Mouse (Mus musculus) brain, embryonic 14.5 days (tissue): Measurements from ENCODE around the gene Dhx58. TPM values are rescaled to one million over a fixed set of nuclear protein-coding genes. Genes with fewer than 3 reads are reported as not detected.

Experiments
- DNase-seq: peaks from one replicate; pipeline ENCODE4 v3.0.0-alpha.2; 2011; ENCODE audit warnings: low read depth
- CTCF ChIP-seq: fragments of 200-500 bp; IDR thresholded peaks from 2 replicates; pipeline ENCODE4 v1.5.1; 2012; ENCODE audit warnings: inconsistent platforms, mild to moderate bottlenecking, moderate library complexity, borderline replicate concordance; ENCODE audit not compliant: insufficient read depth, insufficient read length; ENCODE audit errors: extremely low read depth
- POLR2A ChIP-seq: fragments of 200-500 bp; IDR thresholded peaks from 2 replicates; pipeline ENCODE4 v1.6.1; 2012; ENCODE audit warnings: mild to moderate bottlenecking, inconsistent platforms, borderline replicate concordance; ENCODE audit not compliant: poor library complexity, insufficient read depth, insufficient read length, severe bottlenecking; ENCODE audit errors: extremely low read depth
- polyA plus RNA-seq: library from polyadenylated mRNA; depleted of rRNA; stranded (reverse); fragments of >200 nt; gene quantifications from 2 replicates; pipeline ENCODE4 v1.2.3, GENCODE M21; 2012

Dhx58 gene
- polyA plus RNA-seq, 1 experiment = 2.6 TPM

DNA sequence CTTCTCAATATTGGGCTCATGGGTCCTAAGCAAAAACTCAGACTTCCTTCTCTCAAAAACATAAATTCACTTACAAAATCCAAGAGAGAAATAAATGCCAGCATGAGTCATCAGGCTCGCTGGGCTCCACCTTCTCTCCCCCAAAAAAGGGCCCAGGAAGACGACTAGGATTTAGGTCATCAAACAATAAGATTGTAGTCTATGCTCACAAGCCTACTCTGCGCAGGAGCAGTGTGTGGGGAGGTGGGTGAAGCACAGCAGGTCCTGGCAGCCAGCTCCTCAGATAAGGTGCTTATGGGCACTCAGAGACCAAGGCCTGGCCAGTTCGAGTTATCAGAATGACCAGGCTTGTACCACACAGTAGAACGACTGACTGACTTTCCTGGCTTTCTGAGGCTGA is 16.3 kb upstream of the Dhx58 start:
- DNase-seq = no peak
- TF ChIP-seq CTCF (no peak), POLR2A (no peak)

DNA sequence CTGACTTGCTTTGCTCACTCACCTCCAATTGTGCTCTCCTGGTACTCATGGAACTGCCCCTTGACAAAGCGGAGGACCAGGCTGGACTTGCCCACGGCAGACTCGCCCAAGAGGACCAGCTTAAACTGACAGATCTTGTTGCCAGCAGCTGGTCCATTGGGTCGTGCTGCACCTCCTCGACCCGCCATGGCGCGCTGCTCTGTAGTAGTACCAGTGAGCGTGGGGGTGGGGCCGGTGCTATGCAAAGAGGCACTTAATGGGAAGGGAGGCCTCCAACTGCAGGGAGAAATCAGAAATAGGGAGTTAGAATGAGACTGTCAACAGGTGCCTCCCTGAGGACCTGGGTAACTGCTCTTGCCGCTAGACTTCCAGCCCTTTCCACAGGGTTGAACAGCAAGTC is 15.8 kb upstream of the Dhx58 start:
- TF ChIP-seq CTCF (no peak), POLR2A (no peak)
- no peak for DNase-seq

DNA sequence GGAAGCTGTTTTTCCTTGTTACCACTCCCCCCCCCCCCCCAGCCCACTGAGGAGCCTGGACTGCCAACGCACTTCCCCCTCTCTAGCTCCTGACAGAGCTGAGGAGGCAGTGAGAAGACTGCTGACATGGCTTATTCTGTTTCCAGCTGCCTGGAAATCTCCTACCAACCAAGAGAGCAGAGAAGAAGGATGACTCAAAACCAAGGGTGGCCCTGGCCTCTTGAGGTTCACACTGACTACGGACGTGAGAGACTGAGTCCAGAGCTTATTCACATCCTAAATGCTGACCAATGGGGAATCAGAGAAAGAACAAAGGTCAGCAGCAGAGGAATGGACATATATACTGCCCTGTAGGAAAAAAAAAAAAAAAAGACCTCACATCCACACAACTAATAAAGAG is 15.2 kb upstream of the Dhx58 start:
- DNase-seq = no peak
- no peak for TF ChIP-seq POLR2A
- TF ChIP-seq CTCF = no peak

DNA sequence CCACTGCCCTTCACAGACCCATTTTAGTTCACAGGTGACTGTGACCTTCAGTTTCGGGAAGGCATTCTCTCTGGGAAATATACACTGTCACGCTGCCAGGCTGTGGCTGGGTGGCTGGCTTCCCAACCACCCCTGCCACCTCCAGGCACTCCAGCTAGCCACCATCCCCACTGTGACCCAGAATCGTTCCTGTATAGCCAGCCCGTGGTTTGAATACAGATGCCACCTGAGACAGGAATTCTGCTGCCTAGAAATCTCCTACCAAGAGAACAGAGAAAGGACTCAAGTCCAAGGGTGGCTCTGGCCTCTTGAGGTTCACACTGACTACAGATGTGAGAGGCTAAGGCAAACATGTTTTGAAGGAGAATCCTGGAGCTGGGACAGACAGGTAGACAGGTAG is 14.8 kb upstream of the Dhx58 start:
- no peak for DNase-seq
- TF ChIP-seq POLR2A = no peak
- TF ChIP-seq CTCF = no peak

DNA sequence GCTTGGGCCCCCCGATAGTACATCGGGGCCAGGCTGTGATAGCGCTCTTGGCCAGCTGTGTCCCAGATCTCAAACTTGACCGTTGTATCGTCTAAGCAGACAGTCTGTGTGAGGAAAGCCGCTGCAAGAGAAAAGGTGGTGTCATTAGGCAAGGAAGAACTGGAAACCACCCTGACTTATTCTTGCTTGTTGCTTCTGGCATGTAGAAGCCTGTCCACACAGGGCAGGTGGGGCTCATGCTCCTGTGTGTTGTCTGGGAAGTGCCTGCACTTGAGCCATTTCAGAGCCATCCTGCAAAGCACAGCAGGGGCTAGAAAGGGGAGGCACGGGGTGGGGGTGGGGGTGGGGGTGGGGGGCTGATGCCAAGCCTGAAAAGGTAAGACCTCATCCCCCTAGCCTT is 14.4 kb upstream of the Dhx58 start:
- DNase-seq = no peak
- TF ChIP-seq POLR2A = no peak
- TF ChIP-seq CTCF = no peak

DNA sequence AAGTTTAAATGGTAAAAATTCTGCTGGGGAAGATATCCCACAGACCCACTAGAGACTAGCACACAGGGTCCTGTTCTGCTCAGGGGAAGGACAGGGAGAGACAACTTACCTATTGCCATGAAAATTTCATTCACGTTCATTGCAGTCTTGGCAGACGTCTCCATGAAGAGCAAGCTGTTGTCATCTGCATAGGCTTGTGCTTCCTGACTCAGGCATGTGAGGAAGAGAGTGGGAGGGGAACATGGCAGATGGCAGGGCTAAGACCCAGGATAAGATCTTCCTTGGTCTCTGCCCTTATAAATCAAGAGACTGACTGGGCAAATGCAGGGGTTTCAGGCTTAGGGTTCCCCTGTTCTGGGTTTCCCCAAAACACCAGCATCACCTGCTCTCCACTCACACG is 12.6 kb upstream of the Dhx58 start:
- TF ChIP-seq POLR2A (no peak), CTCF (no peak)
- DNase-seq = no peak

DNA sequence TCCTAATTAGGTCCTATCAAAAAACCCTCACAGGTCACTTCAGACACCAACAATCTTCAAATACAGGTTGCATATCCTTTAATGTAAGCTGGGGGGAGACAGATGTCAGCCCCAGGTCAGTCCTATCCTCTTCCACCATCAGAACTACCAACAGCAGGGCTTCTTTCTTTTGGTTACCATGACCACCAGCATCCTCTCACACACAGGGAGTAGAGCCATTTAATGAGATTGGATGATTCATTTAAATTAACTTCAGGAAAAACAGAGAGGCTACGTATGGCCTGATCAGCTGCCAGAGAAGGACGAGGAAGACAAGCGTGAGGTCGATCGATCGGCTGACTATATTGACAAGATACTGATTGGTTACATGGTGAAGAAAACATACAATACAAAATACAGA is 10.9 kb upstream of the Dhx58 start:
- TF ChIP-seq CTCF (no peak), POLR2A (no peak)
- no peak for DNase-seq

DNA sequence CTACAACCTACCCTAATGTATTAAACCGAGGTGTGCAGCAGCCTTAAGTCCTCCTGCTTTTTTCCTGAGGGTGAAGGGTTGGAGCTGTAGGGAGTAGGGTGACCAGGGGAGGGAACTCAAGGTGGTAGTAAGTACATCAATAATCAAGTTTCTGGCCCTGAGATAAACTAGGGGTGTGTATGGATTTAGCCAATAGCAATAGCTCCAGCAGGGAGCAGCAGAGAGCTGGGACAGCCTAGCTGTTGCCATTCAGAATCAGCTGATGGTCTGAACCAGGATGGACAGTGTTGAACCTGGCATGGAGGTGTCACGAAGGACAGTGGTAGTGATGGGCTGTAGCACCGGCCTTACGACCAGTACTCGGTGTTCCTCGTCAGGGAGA is 10.5 kb upstream of the Dhx58 start:
- TF ChIP-seq POLR2A (no peak), CTCF (peak; percentile 83)
- DNase-seq = peak; percentile 78

DNA sequence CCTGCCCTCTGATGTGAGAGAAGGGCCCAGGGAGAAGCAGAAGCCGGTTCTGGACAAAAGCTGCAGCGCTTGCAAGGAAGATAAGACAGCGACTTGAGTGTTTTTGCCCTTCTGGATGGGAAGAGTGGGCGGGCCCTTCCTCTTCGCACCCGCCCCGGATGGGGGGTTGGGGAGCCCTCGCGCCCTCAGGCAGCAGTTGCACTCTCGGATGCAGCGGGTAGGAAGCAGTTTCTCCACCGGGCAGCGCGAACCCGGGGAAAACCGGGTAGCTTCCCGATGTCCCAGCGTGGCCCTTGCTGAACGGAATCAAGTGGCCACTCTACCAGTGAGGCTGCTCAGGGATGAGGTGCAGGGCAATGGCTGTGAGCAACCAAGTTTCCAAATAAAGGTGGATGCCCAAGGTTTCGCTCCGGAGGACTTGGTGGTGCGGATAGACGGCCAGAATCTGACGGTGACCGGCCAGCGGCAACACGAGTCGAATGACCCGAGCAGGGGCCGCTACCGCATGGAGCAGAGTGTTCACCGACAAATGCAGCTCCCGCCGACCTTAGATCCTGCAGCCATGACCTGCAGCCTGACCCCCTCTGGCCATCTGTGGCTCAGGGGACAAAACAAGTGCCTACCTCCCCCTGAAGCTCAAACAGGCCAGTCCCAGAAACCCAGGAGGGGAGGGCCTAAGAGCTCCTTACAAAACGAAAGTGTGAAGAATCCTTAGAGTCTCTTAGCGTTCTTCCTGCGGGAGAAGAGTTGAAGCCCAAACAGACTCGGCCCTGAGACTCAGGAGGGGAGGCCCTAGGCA is 9.9 kb upstream of the Dhx58 start, which contains the start of gene Hspb9:
Gene Hspb9 (plus strand): TSS at position 116 of the 799 bp plus-strand sequence.
- TF ChIP-seq POLR2A = no peak
- no peak for TF ChIP-seq CTCF
- peak; percentile 50 for DNase-seq

DNA sequence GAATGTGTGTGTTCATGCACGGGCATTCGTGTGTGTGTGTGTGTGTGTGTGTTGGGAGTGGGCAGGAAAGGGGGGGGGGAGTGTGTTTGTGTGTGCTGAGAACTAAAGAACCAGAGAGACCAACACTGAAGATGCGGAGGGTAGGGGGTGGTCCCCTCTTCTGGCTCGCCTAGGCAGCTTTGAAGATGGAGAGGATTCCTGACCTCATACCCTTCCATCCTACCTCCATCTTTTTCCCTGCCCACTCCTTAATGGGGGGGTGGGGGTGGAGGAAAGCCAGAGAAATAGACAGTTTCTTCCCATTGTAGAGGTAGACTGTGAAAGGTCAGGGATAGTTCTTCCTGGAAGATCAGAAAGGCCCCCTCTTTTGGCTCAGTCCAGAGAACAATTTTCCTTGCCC is 9.1 kb upstream of the Dhx58 start:
- TF ChIP-seq CTCF (no peak), POLR2A (no peak)
- DNase-seq = no peak

DNA sequence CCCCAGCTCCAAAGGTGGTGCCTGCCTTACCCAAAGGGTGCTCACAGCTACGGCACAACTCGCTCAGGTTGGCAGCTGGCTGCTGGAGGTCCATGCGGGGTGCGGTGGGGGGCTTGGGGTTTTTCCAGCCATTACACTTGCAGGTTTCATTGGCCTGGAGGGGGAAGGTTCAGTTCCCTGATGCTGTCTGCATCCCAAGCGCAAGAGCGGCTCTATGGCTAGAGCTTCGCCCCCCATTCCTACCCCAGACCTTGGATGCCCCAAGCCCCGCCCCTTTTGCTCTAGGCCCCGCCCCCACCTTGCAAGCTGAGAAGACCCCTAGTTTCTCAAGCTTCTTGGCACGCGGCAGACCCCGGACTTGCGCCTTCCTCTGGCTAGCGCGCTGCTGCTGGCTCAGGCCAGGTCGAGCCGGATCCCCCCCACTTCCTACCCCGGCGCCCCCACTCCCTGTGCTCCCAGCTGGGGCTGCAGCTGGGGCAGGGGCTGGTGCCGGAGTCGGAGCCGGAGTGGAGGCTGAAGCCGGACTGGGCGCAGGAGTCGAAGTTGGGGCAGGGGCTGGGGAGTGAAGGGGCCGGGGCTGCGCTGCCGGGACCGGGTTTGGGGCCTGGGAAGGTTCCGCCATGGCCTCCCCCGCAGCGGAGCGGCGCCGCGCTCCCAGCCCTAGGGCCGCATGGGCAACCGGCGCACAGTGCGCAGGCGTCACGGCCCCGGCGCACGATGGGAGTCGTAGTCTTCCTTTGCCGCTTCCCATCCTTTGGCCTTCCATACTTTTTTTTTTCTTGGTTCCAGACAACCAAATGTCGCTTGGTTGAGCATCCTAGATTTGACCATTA is 7.9 kb upstream of the Dhx58 start, which contains the start of gene Kat2a:
Gene Kat2a (minus strand): TSS at position 683 of the 833 bp plus-strand sequence.
- peak; percentile 93 for DNase-seq
- TF ChIP-seq POLR2A (peak; percentile 97), CTCF (no peak)

DNA sequence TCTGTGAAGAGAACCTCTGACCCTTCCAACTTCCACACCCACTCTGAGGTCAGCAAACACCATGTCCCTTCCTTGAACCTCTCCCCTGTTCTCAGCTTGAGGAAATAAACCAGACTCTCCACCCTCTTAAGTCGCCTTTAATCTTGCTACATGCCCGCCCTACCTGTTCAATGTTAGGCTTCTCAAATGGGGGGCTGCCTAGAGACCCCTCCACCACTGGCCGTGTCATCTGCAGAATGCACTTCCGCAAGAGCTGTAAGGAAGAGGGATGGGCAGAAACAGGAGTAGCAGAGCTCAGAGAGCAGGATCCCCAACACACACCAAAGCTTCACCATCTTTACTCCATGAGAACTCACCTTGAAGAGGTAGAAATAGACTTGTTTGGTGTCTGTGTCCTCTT is 6.9 kb upstream of the Dhx58 start:
- TF ChIP-seq POLR2A (no peak), CTCF (no peak)
- DNase-seq = no peak

DNA sequence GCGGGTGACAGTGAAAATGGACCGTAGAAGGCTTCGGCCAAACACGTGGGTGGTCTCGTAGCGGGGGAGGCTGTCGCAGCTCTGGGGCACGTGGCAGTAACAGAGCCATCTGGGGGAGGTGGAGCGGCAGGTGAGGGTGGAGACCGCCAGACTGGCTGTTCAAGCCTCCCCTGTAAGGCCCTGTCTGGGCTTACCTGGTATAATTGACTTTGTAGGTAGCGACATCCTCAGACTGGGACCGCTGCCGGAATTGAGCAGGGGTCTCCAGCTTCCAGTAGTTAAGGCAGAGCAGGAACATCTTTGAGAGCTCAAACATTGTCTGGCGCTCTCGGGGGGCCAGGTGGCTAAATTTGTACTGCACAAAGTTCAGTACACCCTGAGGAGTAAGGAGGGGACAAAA is 6.5 kb upstream of the Dhx58 start:
- no peak for TF ChIP-seq POLR2A
- no peak for TF ChIP-seq CTCF
- DNase-seq = no peak
